Comparison of ENCODE assay signal across 10 mouse cellular contexts in genomic region chr17:31435934-31436813, GRCm38 (mm10). TPM values are rescaled to one million over a fixed set of nuclear protein-coding genes. Genes with fewer than 3 reads are reported as not detected.
DNase-seq lines count a peak whose midpoint lies in the region; ATAC-seq and TF ChIP-seq lines count a peak whose summit lies in the region.
"Had no signal": no experiment of that assay in that cellular context is flagged by ENCODE, and none has a peak within 500 bp of the region (broad histone marks: within the 10 kb centered on the region; RNA-seq: fewer than 3 reads in every experiment).

No protein-coding gene starts in this region.

- peak; percentile 28 for TF ChIP-seq CTCF in lung, postnatal 0 days (IDR thresholded peaks at IDR 0.05)
- no peak for TF ChIP-seq CTCF in cerebellum, adult 2 months (IDR thresholded peaks at IDR 0.05; ENCODE audit: borderline replicate concordance, insufficient read depth, low read depth, low read length)

- H3K4me2 ChIP-seq in lung, postnatal 0 days (replicated peaks; ENCODE audit: low read depth, low read length): no peak overlapping the region
- H3K4me2 ChIP-seq in embryonic facial prominence, embryonic 11.5 days (ENCODE audit: low read depth, low read length): no peak overlapping the region
- H3K4me2 ChIP-seq in kidney, embryonic 15.5 days: no peak overlapping the region
- H3K4me2 ChIP-seq: limb, embryonic 15.5 days had no signal

- no peaks in the 10 kb centered on the region for H3K27me3 ChIP-seq in lung, postnatal 0 days (replicated peaks; ENCODE audit: insufficient read depth, low read length)
- H3K27me3 ChIP-seq in embryonic facial prominence, embryonic 11.5 days (ENCODE audit: control insufficient read depth, insufficient read depth, low read length): no peaks in the 10 kb centered on the region
- H3K27me3 ChIP-seq in cerebellum, adult 2 months (ENCODE audit: control insufficient read depth, insufficient read depth, low read length): no peaks in the 10 kb centered on the region
- no peaks in the 10 kb centered on the region for H3K27me3 ChIP-seq in kidney, embryonic 15.5 days
- H3K27me3 ChIP-seq: limb, embryonic 15.5 days had no signal

- H3K4me1 ChIP-seq in lung, postnatal 0 days (ENCODE audit: insufficient read depth, low read depth, low read length): no peaks in the 10 kb centered on the region
- no peaks in the 10 kb centered on the region for H3K4me1 ChIP-seq in embryonic facial prominence, embryonic 11.5 days (ENCODE audit: control insufficient read depth, insufficient read depth, low read length)
- H3K4me1 ChIP-seq in cerebellum, adult 2 months (ENCODE audit: control insufficient read depth, insufficient read depth, low read length): peaks cover 14% of the 10 kb centered on the region
- H3K4me1 ChIP-seq in kidney, embryonic 15.5 days: peaks cover 47% of the 10 kb centered on the region

- TF ChIP-seq EP300 in lung, postnatal 0 days (IDR thresholded peaks at IDR 0.05): no peak

- H3K4me3 ChIP-seq in lung, postnatal 0 days (ENCODE audit: low read depth, low read length): no peak overlapping the region
- H3K4me3 ChIP-seq in embryonic facial prominence, embryonic 11.5 days (ENCODE audit: low read depth, low read length): no peak overlapping the region
- no peak overlapping the region for H3K4me3 ChIP-seq in cerebellum, adult 2 months (replicated peaks; ENCODE audit: insufficient read depth, low read depth, low read length)
- no peak overlapping the region for H3K4me3 ChIP-seq in kidney, embryonic 15.5 days (replicated peaks)
- H3K4me3 ChIP-seq: limb, embryonic 15.5 days had no signal

- H3K9ac ChIP-seq in lung, postnatal 0 days (replicated peaks; ENCODE audit: low read depth): no peak overlapping the region
- H3K9ac ChIP-seq in embryonic facial prominence, embryonic 11.5 days (replicated peaks; ENCODE audit: low read length): no peak overlapping the region
- H3K9ac ChIP-seq in kidney, embryonic 15.5 days: no peak overlapping the region
- H3K9ac ChIP-seq: limb, embryonic 15.5 days had no signal

- H3K9me3 ChIP-seq in lung, postnatal 0 days (ENCODE audit: low read length): no peaks in the 10 kb centered on the region
- H3K9me3 ChIP-seq in embryonic facial prominence, embryonic 11.5 days (replicated peaks; ENCODE audit: control insufficient read depth, low read length): no peaks in the 10 kb centered on the region
- H3K9me3 ChIP-seq in kidney, embryonic 15.5 days (replicated peaks): no peaks in the 10 kb centered on the region
- H3K9me3 ChIP-seq: limb, embryonic 15.5 days had no signal

- TF ChIP-seq POLR2A in cerebellum, adult 2 months (IDR thresholded peaks at IDR 0.05; ENCODE audit: borderline replicate concordance, insufficient read depth, low read length): no peak

- H3K27ac ChIP-seq in lung, postnatal 0 days (ENCODE audit: low read length): no peak overlapping the region
- H3K27ac ChIP-seq in embryonic facial prominence, embryonic 11.5 days (replicated peaks; ENCODE audit: low read depth, low read length): no peak overlapping the region
- no peak overlapping the region for H3K27ac ChIP-seq in cerebellum, adult 2 months (ENCODE audit: insufficient read depth, low read length)
- H3K27ac ChIP-seq in kidney, embryonic 15.5 days: no peak overlapping the region
- H3K27ac ChIP-seq: limb, embryonic 15.5 days had no signal

- no peak for ATAC-seq in lung, postnatal 0 days
- no peak for ATAC-seq in embryonic facial prominence, embryonic 11.5 days (replicated peaks; ENCODE audit: insufficient number of reproducible peaks, low FRiP score, low TSS enrichment, low read depth)
- ATAC-seq in kidney, embryonic 15.5 days (replicated peaks; ENCODE audit: low FRiP score): no peak

- no peaks in the 10 kb centered on the region for H3K36me3 ChIP-seq in lung, postnatal 0 days (ENCODE audit: insufficient read depth, low read length)
- H3K36me3 ChIP-seq in embryonic facial prominence, embryonic 11.5 days (replicated peaks; ENCODE audit: control insufficient read depth, insufficient read depth, low read depth, low read length): no peaks in the 10 kb centered on the region
- H3K36me3 ChIP-seq in kidney, embryonic 15.5 days: no peaks in the 10 kb centered on the region
- H3K36me3 ChIP-seq: limb, embryonic 15.5 days had no signal

- WGBS in lung, postnatal 0 days: 81% methylated on average over 13 of the region's 13 CpGs
- WGBS in embryonic facial prominence, embryonic 11.5 days: 39% methylated on average over 13 of the region's 13 CpGs
- 75% methylated on average over 13 of the region's 13 CpGs for WGBS in cerebellum, adult 2 months
- 61% methylated on average over 13 of the region's 13 CpGs for WGBS in kidney, embryonic 15.5 days

- no peak for DNase-seq in lung, postnatal 0 days (ENCODE audit: low spot score)
- no peak for DNase-seq in lung, postnatal 4 days
- DNase-seq in embryonic facial prominence, embryonic 11.5 days (ENCODE audit: low spot score): peak; percentile 26
- DNase-seq in mesoderm, embryonic 11.5 days (ENCODE audit: low read depth, low spot score): peak; percentile 58
- no peak for DNase-seq in cerebellum, adult 2 months
- no peak for DNase-seq in cerebellum, postnatal 14 days
- DNase-seq: lung, postnatal 14 days; thymus, postnatal 4 days had no signal

RNA-seq across cellular contexts. Expression of gene Pde9a, which starts 50.2 kb away (rescaled TPM):
- 44.1 and 44.2 TPM in 2 replicates for polyA plus RNA-seq in lung, postnatal 0 days (2015; fragmentation: Nextera tagmentation; extraction: Ambion mirVana)
- polyA plus RNA-seq in embryonic facial prominence, embryonic 11.5 days (2014; fragmentation: Nextera tagmentation; extraction: Ambion mirVana): 25.7 and 26.6 TPM in 2 replicates
- 83.1 and 93.0 TPM in 2 replicates for polyA plus RNA-seq in cerebellum, adult 2 months (2012; rRNA removed)
- polyA plus RNA-seq in kidney, embryonic 15.5 days (2015; fragmentation: Nextera tagmentation; extraction: Ambion mirVana): 27.6 and 34.9 TPM in 2 replicates

Comparison
In these comparisons a context has a peak if more than half of its experiments do, and no peak if none do; other contexts are left out.
1. DNase-seq: peak in embryonic facial prominence, embryonic 11.5 days (single experiment) and mesoderm, embryonic 11.5 days (single experiment); none in lung, postnatal 0 days (single experiment), lung, postnatal 4 days (0 of 2), cerebellum, adult 2 months (0 of 2) and cerebellum, postnatal 14 days (0 of 2).